Mouse (Mus musculus) stomach, postnatal 0 days (tissue): ENCODE measurements around the gene Clcnka. TPM values are rescaled to one million over a fixed set of nuclear protein-coding genes. Genes with fewer than 3 reads are reported as not detected.

Experiments
- ATAC-seq: fragments of 200-750 bp; cut with Nextera tagmentation; 2 replicates; pipeline ENCODE4 v1.8.0; 2017; ENCODE audit not compliant: low FRiP score, low TSS enrichment
- DNase-seq: peaks from one replicate; pipeline ENCODE4 v3.0.0-alpha.2; 2016; ENCODE audit warnings: low spot score
- H3K27ac ChIP-seq: fragments of 300-500 bp; sonication (generic); replicated peaks from 2 replicates; pipeline ENCODE4 v1.5.1; 2014; ENCODE audit warnings: mild to moderate bottlenecking, control low read depth
- H3K27me3 ChIP-seq: fragments of 300-500 bp; sonication (generic); 2 replicates; pipeline ENCODE4 v1.6.1; 2014; ENCODE audit warnings: low read length; ENCODE audit not compliant: control insufficient read depth, insufficient read depth
- H3K36me3 ChIP-seq: fragments of 300-500 bp; sonication (generic); 2 replicates; pipeline ENCODE4 v1.6.1; 2014; ENCODE audit warnings: low read length, mixed read lengths; ENCODE audit not compliant: control insufficient read depth, insufficient read depth
- H3K4me1 ChIP-seq: fragments of 300-500 bp; sonication (generic); replicated peaks from 2 replicates; pipeline ENCODE4 v1.6.1; 2014; ENCODE audit warnings: antibody characterized with exemption; ENCODE audit not compliant: control insufficient read depth, insufficient read depth
- H3K4me2 ChIP-seq: fragments of 300-500 bp; sonication (generic); replicated peaks from 2 replicates; pipeline ENCODE4 v1.6.1; 2014; ENCODE audit warnings: low read depth, mild to moderate bottlenecking, control low read depth, moderate library complexity
- H3K4me3 ChIP-seq: fragments of 300-500 bp; sonication (generic); 2 replicates; pipeline ENCODE4 v1.5.1; 2014; ENCODE audit warnings: low read depth, low read length, control low read depth
- H3K9ac ChIP-seq: fragments of 300-500 bp; sonication (generic); 2 replicates; pipeline ENCODE4 v1.6.1; 2014; ENCODE audit warnings: mild to moderate bottlenecking, low read length, control low read depth, mixed read lengths
- H3K9me3 ChIP-seq: fragments of 300-500 bp; sonication (generic); 2 replicates; pipeline ENCODE4 v1.6.1; 2016; ENCODE audit warnings: low read length; ENCODE audit not compliant: control insufficient read depth
- CTCF ChIP-seq: IDR thresholded peaks from 2 replicates; pipeline ENCODE4 v1.5.1; 2016; ENCODE audit warnings: antibody characterized with exemption, low read depth, mild to moderate bottlenecking, moderate library complexity
- EP300 ChIP-seq: optimal IDR thresholded peaks from 2 replicates; pipeline ENCODE3; 2016; ENCODE audit warnings: antibody characterized with exemption
- WGBS: fragments of 180-500 bp; shearing (Covaris S2); extraction: QIAGEN DNeasy Blood & Tissue Kit; methylation state at CpG from one replicate; pipeline ENCODE4 v1.1.7; 2014; 5-methylcytosine and 5-hydroxymethylcytosine counted together
- polyA plus RNA-seq: library from polyadenylated mRNA; unstranded; fragments of >200 nt; fragmentation: Nextera tagmentation; extraction: Ambion mirVana; gene quantifications from 2 replicates; pipeline ENCODE4 v1.2.1, GENCODE M21; 2015

Clcnka gene
- polyA plus RNA-seq, 1 experiment from 2014 or later: not detected

DNA sequence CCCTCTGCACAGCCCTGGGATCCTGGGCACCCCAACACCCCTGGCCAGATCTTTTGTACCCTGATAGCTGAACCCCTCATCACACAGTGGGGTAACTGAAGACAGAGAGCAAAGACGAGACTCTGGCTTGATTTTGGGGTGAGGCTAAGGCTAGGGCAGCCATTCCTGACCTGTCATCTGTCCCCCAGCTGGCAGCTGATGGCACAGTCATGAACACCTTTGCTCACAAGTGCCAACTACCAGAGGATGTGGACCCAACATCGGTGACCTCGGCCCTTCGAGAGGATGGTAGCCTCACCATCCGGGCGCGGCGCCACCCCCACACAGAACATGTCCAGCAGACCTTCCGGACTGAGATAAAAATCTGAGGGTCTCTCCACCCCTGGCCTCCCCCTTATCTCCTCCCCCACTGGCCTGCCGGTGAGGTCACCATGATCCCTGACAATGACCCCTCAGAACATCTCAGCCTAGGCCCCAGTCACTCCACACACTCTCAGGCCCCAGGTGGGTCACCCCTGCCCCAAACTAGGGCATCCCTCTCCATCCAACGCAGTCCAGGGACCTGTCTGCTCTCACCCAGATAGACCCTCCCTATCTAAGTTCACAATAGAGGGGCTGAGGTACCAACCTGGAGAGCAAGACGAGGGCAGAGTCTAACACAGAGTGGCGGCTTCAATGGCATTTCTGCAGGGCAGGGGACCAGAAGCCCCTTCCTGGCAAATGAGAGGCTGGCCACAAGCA is 25.3 kb upstream of the Clcnka start:
- Histone ChIP-seq H3K9ac (peak overlapping the region; percentile 13; the same call in 1 of the 2 replicates), H3K9me3 (no peaks in the 10 kb centered on the region), H3K36me3 (no peaks in the 10 kb centered on the region), H3K27me3 (no peaks in the 10 kb centered on the region), H3K4me2 (no peak overlapping the region), H3K4me3 (no peak overlapping the region), H3K27ac (no peak overlapping the region), H3K4me1 (peaks cover 6% of the 10 kb centered on the region; the same call in 1 of the 2 replicates)
- TF ChIP-seq EP300: no peak
- no peak for TF ChIP-seq CTCF
- DNase-seq: peak; percentile 12
- 90% methylated on average over 13 of the region's 13 CpGs for WGBS
- ATAC-seq: no peak

DNA sequence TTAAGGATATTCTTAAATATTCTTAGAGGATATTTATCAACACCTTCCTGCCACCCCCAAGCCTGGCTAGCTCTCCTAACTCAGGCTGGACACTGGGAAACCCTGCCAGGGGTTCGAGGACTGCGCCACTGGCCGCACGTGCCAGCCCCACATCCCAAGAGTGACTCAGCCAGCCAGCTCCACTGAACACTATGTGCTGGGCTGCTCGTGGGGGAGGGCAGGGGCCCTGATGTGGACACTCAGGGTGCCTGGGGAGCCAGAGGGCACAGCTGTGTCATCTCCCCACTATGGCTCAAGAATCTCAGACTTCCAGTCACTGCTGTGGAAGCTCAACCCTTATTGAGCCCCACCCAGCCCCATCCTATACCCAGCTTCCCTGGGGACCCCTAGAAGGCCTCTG is 24.8 kb upstream of the Clcnka start:
- Histone ChIP-seq H3K4me3 (no peak overlapping the region), H3K27me3 (no peaks in the 10 kb centered on the region), H3K36me3 (no peaks in the 10 kb centered on the region), H3K27ac (no peak overlapping the region), H3K4me1 (peaks cover 6% of the 10 kb centered on the region; the same call in 1 of the 2 replicates), H3K9ac (peak overlapping the region; percentile 13; the same call in 1 of the 2 replicates), H3K9me3 (no peaks in the 10 kb centered on the region), H3K4me2 (peak overlapping the region; percentile 55; the same call in 1 of the 2 replicates)
- TF ChIP-seq EP300: no peak
- TF ChIP-seq CTCF: no peak
- ATAC-seq (no peak), DNase-seq (peak; percentile 13)
- 71% methylated on average over 5 of the region's 5 CpGs for WGBS

DNA sequence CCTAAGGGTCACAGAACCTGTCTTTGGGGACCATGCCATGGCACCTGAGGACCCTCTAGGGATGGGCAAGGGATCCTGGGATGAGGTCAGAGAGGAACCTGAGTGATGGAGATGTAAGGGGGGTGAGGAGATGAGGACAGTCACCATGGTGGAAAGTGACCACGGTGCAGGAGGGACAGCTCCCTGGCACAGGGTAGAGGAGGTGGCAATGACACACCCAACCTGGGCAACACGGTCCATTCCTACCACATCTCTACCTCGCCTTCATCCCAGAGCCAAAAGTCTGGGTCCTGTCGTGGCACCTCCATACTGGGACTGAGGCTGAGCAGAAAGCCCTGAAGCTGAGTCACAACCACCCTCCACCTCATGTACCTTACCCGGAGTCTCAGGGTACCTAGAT is 24.3 kb upstream of the Clcnka start:
- Histone ChIP-seq H3K36me3 (no peaks in the 10 kb centered on the region), H3K9ac (no peak overlapping the region), H3K4me3 (peak overlapping the region; percentile 27; the same call in 1 of the 2 replicates), H3K4me2 (peak overlapping the region; percentile 55), H3K9me3 (no peaks in the 10 kb centered on the region), H3K4me1 (peaks cover 6% of the 10 kb centered on the region; the same call in 1 of the 2 replicates), H3K27me3 (no peaks in the 10 kb centered on the region), H3K27ac (no peak overlapping the region)
- TF ChIP-seq EP300 (no peak), CTCF (no peak)
- ATAC-seq: no peak
- no peak for DNase-seq
- WGBS: 72% methylated on average over 5 of the region's 5 CpGs

DNA sequence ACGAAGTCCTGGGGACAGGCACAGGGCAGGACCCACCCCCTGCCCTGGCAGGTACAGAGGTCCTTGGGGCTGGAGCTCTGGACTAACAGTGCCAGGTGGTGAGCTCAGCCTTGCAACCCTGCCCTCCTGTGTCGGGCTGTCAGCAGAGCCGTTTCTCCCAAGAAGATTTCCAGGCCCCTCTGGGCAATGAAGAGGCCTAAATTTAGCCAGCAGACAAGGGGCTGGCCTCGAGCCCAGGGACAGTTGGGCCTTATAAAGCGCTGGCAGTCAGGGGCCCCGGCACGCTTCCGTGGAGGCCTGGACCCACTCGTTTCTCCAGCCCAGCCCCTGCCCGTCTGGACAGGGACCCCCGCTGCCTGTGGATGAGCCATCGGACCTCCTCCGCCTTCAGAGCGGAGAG is 22.9 kb upstream of the Clcnka start:
- ATAC-seq: peak; percentile 39
- WGBS: 35% methylated on average over 13 of the region's 14 CpGs
- no peaks in the 10 kb centered on the region for H3K9me3 ChIP-seq
- H3K4me1 ChIP-seq: peaks cover 4% of the 10 kb centered on the region; the same call in 1 of the 2 replicates
- TF ChIP-seq CTCF (peak; percentile 26), EP300 (no peak)
- H3K4me3 ChIP-seq: peak overlapping the region; percentile 27
- H3K27ac ChIP-seq: peak overlapping the region; percentile 74
- no peaks in the 10 kb centered on the region for H3K27me3 ChIP-seq
- H3K9ac ChIP-seq: peak overlapping the region; percentile 69
- DNase-seq: peak; percentile 52
- peak overlapping the region; percentile 55 for H3K4me2 ChIP-seq
- no peaks in the 10 kb centered on the region for H3K36me3 ChIP-seq

DNA sequence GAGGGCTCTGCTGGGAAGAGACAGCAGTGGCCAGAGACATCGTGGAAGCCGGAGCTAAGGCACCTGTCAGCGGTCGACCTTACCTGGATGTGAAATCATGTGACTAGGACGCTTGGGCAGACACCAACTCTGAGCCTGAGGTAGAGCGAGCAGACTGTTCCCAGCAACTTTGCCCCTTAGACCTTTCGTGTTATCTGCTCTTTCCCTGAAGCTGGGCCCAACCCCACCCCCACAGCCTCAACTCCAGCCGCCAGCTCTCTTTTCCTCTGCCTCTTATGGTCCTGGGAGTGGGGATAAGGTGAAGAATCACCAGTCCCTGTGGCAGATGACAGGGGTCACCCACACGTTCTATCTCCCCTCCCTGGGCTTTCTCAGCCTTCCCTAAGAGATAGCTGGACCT is 22.4 kb upstream of the Clcnka start:
- Histone ChIP-seq H3K9me3 (no peaks in the 10 kb centered on the region), H3K4me3 (no peak overlapping the region), H3K4me1 (peaks cover 4% of the 10 kb centered on the region; the same call in 1 of the 2 replicates), H3K9ac (peak overlapping the region; percentile 69; the same call in 1 of the 2 replicates), H3K27me3 (no peaks in the 10 kb centered on the region), H3K27ac (peak overlapping the region; percentile 74), H3K36me3 (no peaks in the 10 kb centered on the region), H3K4me2 (no peak overlapping the region)
- DNase-seq (no peak), ATAC-seq (no peak)
- WGBS: 53% methylated on average over 9 of the region's 9 CpGs
- no peak for TF ChIP-seq EP300
- TF ChIP-seq CTCF: no peak

DNA sequence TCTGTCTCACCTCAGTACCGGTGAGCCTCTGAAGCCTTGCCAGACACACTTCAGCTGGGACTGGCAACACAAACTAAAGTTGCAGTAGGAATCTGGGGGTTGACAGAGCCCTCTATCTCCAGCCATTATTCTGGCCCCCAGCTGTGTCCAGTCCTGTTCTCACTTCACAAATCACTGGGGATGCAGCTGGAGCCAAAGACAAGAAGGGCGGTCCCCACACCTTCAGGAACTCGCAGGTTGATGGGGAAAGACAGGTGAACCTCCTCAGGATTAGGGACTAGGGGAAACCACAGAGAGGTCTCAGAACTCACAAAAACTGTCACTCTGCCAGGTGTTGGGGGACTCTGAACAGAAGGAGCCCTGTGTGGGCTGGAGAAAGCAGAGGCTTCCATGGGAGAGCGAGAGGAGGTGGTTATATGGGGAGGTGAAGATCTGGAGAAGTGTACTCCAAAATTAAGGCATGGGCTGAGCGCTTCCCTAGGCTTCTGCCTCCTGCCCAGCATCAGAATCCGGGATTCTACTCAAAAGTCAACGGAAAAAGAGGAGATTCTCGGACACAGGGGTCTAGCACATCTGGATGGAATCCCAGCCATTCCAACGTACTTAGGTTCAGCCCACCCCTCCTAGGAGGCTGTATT is 21.8 kb upstream of the Clcnka start, which contains the start of gene Hspb7:
Gene Hspb7 (plus strand): TSS at position 588 of the 638 bp plus-strand sequence.
- H3K27ac ChIP-seq: peak within 1 kb of the TSS; percentile 74
- ATAC-seq (no peak), DNase-seq (no peak)
- no peak for TF ChIP-seq CTCF
- TF ChIP-seq EP300: no peak
- H3K36me3 ChIP-seq: no peaks in the 10 kb centered on the region
- peak within 1 kb of the TSS; percentile 55 for H3K4me2 ChIP-seq
- H3K4me3 ChIP-seq: peak within 1 kb of the TSS; percentile 27
- H3K27me3 ChIP-seq: no peaks in the 10 kb centered on the region
- no peaks in the 10 kb centered on the region for H3K9me3 ChIP-seq
- WGBS: 51% methylated on average over 9 of the region's 9 CpGs
- peak within 1 kb of the TSS; percentile 69 for H3K9ac ChIP-seq
- 0 out of 2 replicates have a peak, but pooled peaks cover 4% of the 10 kb centered on the region for H3K4me1 ChIP-seq
